Mouse (Mus musculus) limb, embryonic 13.5 days (tissue): Measurements from ENCODE around the gene Clic1. TPM values are rescaled to one million over a fixed set of nuclear protein-coding genes. Genes with fewer than 3 reads are reported as not detected.

Experiments used
- ATAC-seq: fragments of 200-750 bp; cut with Nextera tagmentation; 2 replicates; pipeline ENCODE4 v1.8.0; 2017; ENCODE audit warnings: low read depth, moderate number of reproducible peaks, moderate TSS enrichment; ENCODE audit not compliant: low FRiP score
- H3K27ac ChIP-seq: fragments of 300-500 bp; sonication (generic); 2 replicates; pipeline ENCODE4 v1.5.1; 2015; ENCODE audit warnings: inconsistent platforms, mild to moderate bottlenecking, moderate library complexity
- H3K27me3 ChIP-seq: fragments of 300-500 bp; sonication (generic); 2 replicates; pipeline ENCODE4 v1.6.1; 2015; ENCODE audit warnings: mild to moderate bottlenecking, inconsistent platforms
- H3K36me3 ChIP-seq: fragments of 300-500 bp; sonication (generic); 2 replicates; pipeline ENCODE4 v1.6.1; 2015; ENCODE audit warnings: inconsistent platforms, mild to moderate bottlenecking, moderate library complexity
- H3K4me1 ChIP-seq: fragments of 300-500 bp; sonication (generic); 2 replicates; pipeline ENCODE4 v1.6.1; 2015; ENCODE audit warnings: inconsistent platforms
- H3K4me2 ChIP-seq: fragments of 300-500 bp; sonication (generic); replicated peaks from 2 replicates; pipeline ENCODE4 v1.6.1; 2015; ENCODE audit warnings: inconsistent platforms, mild to moderate bottlenecking, moderate library complexity
- H3K4me3 ChIP-seq: fragments of 300-500 bp; sonication (generic); 2 replicates; pipeline ENCODE4 v1.5.1; 2015; ENCODE audit warnings: moderate library complexity, mild to moderate bottlenecking, inconsistent platforms
- H3K9ac ChIP-seq: fragments of 300-500 bp; sonication (generic); 2 replicates; pipeline ENCODE4 v1.6.1; 2015; ENCODE audit warnings: mild to moderate bottlenecking, inconsistent platforms
- H3K9me3 ChIP-seq: fragments of 300-500 bp; sonication (generic); 2 replicates; pipeline ENCODE4 v1.6.1; 2016; ENCODE audit warnings: inconsistent platforms
- WGBS: fragments of 180-500 bp; shearing (Covaris S2); methylation state at CpG from one replicate; pipeline ENCODE4 v1.1.7; 2015; 5-methylcytosine and 5-hydroxymethylcytosine counted together
- polyA plus RNA-seq: library from polyadenylated mRNA; unstranded; fragments of >200 nt; fragmentation: Nextera tagmentation; extraction: Ambion mirVana; gene quantifications from 2 replicates; pipeline ENCODE4 v1.2.1, GENCODE M21; 2015

The Clic1 gene
- polyA plus RNA-seq, 1 experiment from 2014 or later: 266 TPM

DNA sequence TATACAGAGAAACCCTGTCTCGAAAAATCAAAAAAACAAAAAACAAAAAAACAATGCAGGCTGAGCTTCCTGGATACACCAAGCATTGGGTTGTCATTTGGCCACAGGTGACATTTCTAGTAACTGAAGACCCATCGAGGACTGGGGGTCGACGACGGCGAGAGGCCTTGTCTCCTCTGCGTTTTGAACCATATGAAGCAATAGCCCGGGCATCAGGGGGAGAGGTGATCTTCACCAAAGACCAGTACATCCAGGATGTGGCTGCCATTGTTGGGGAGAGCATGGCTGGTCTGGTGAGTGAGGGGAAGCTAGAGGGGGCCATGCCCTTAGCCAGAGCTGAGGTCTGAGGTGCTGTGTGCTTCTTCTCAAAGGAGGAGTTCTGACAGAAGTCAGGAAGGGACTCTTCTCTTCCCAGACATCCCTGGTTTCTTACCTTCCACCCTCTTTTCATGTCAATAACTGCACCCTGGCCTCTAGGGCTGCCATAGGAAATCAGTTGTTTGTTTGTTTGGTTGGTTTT lies 27.2 kb upstream of the Clic1 start:
- ATAC-seq: no peak
- Histone ChIP-seq H3K9me3 (no peaks in the 10 kb centered on the region), H3K27me3 (no peaks in the 10 kb centered on the region), H3K9ac (no peak overlapping the region; the same call in 1 of the 2 replicates), H3K27ac (no peak overlapping the region), H3K4me3 (no peak overlapping the region), H3K4me1 (peaks cover 28% of the 10 kb centered on the region), H3K36me3 (peaks cover 3% of the 10 kb centered on the region; the same call in 1 of the 2 replicates), H3K4me2 (no peak overlapping the region)
- 95% methylated on average over 8 of the region's 8 CpGs for WGBS

DNA sequence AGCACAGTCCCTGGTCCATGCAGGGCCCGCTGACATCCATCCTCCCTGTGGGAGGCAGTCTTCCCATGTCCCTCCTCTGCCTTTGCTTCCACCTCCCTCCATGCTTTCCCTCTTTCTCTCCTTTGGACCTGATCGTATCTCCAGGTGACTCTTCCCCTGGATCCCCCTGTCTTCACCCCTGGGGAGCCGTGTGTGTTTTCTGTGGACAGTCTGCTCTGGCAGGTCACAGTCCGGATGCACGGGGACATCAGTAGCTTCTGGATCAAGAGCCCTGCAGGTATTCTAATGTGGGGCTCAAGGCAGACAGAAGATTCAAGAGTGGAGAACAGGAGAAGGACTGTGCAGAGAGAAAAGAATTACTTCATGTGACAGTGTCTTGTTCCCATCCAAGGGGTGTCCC lies 26.5 kb upstream of the Clic1 start:
- Histone ChIP-seq H3K4me3 (no peak overlapping the region), H3K27me3 (no peaks in the 10 kb centered on the region), H3K4me2 (no peak overlapping the region), H3K27ac (no peak overlapping the region), H3K9me3 (no peaks in the 10 kb centered on the region), H3K9ac (no peak overlapping the region; the same call in 1 of the 2 replicates), H3K4me1 (peaks cover 33% of the 10 kb centered on the region), H3K36me3 (no peaks in the 10 kb centered on the region)
- WGBS: 84% methylated on average over 5 of the region's 5 CpGs
- ATAC-seq: no peak

DNA sequence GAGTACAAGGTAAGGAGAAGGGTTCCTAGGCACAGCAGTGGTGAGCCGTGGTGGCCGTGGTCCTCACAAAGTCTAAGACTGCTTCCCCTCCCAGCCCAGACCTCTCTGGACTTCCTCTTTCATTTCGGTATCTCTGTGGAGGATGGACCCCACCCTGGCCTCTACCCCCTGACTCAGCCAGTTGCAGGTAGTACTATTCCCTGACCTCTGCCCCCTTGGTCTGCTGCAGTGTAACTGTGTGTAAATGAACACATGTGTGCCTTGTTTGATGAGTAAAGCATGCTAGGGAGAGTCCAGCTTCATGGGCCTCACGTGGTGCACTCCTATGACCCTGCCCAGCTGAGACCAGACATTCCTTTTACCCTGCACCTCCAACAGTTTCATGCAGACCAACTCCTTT lies 26.0 kb upstream of the Clic1 start:
- no peak overlapping the region for H3K4me2 ChIP-seq
- H3K4me3 ChIP-seq: no peak overlapping the region
- H3K9me3 ChIP-seq: no peaks in the 10 kb centered on the region
- peak overlapping the region; percentile 31 for H3K9ac ChIP-seq
- H3K27ac ChIP-seq: no peak overlapping the region
- 67% methylated on average over 4 of the region's 4 CpGs for WGBS
- no peaks in the 10 kb centered on the region for H3K27me3 ChIP-seq
- peaks cover 33% of the 10 kb centered on the region for H3K4me1 ChIP-seq
- H3K36me3 ChIP-seq: no peaks in the 10 kb centered on the region
- no peak for ATAC-seq

DNA sequence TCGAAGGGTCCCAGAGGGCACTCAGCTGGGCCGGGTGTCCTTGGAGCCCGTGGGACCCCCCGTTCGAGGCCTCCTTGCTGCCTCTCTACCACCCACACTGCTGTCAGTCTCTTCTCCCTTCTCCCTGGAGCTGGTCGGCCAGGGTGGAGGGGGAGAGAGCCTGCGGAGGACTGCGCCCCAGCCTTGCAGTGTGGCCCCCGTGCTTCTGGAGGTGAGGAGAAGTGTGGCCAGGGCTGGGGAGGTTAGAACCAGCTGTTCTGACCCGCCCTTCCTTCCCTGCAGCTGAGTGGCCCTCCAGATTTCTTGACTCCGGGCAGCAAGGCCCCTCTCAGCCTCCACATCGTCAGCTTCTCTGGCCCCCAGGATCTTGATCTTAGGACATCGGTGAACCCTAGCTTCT lies 25.5 kb upstream of the Clic1 start:
- Histone ChIP-seq H3K27me3 (no peaks in the 10 kb centered on the region), H3K4me3 (no peak overlapping the region), H3K27ac (no peak overlapping the region), H3K4me1 (peaks cover 33% of the 10 kb centered on the region), H3K9me3 (no peaks in the 10 kb centered on the region), H3K9ac (peak overlapping the region; percentile 31; the same call in 1 of the 2 replicates), H3K4me2 (no peak overlapping the region), H3K36me3 (no peaks in the 10 kb centered on the region)
- 73% methylated on average over 13 of the region's 13 CpGs for WGBS
- no peak for ATAC-seq

DNA sequence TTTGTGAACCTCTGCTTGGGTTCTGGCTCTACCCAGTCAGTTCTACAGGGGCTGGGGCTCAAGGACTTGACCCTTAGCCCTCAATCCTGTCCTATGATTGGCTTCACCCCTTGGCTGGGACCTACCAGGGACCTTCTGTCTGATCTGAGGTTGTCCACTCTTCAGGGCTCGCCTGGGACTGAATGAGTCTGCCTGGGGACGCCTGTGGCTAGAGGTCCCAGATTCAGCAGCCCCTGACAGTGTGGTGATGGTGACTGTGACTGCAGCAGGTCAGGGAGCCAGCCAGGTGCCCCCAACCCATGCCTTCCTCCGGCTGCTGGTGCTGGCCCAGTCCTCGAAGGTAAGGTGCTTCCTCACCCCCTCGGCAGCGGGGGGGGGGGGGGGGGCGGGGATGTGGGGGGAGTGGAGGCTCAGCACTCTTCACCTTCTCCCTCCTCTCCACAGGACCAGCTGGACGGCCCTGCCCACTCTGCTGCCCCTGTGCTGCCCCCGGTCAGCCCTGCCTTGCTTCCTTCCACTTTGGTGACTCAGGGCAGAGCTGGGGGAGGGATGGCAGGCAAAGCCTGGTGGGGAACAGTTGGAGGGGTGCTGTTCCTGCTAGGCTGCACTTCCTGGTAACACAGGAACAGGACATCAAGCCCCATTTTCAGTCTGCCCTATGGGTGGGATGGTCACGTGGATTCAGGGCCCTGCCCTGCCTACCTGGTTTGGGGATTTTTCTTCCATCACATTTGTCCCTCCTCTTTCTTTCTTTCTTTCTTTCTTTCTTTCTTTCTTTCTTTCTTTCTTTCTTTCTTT lies 24.9 kb upstream of the Clic1 start:
- H3K27me3 ChIP-seq: no peaks in the 10 kb centered on the region
- no peaks in the 10 kb centered on the region for H3K9me3 ChIP-seq
- H3K27ac ChIP-seq: no peak overlapping the region
- peak overlapping the region; percentile 31; the same call in 1 of the 2 replicates for H3K9ac ChIP-seq
- peaks cover 36% of the 10 kb centered on the region for H3K4me1 ChIP-seq
- H3K4me2 ChIP-seq: no peak overlapping the region
- H3K4me3 ChIP-seq: no peak overlapping the region
- no peaks in the 10 kb centered on the region for H3K36me3 ChIP-seq
- ATAC-seq: no peak
- WGBS: 60% methylated on average over 7 of the region's 10 CpGs

DNA sequence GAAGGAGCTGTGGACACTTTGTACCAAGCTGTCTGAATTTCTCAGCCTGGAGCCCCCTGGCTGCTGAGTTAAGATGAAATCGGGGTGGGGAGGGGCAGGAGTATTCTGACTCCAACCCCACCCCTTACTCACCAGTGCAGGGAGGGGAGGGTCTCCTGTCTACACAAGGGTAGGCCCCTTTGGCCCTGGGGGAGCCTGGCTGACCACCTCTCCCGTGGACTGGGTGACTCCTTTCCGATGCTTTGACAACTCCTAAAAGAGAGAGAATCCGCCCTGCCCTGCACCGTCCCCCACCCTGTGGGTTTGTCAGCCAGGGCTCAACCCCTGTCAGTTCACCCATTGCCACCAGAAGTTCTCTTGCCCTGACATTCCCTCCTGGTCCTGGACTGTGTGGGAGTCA lies 23.6 kb upstream of the Clic1 start:
- Histone ChIP-seq H3K27ac (peak overlapping the region; percentile 16; the same call in 1 of the 2 replicates), H3K36me3 (no peaks in the 10 kb centered on the region), H3K9me3 (no peaks in the 10 kb centered on the region), H3K4me3 (no peak overlapping the region), H3K27me3 (no peaks in the 10 kb centered on the region), H3K9ac (peak overlapping the region; percentile 35; the same call in 1 of the 2 replicates), H3K4me2 (peak overlapping the region; percentile 23), H3K4me1 (peaks cover 33% of the 10 kb centered on the region)
- WGBS: 85% methylated on average over 5 of the region's 5 CpGs
- no peak for ATAC-seq

DNA sequence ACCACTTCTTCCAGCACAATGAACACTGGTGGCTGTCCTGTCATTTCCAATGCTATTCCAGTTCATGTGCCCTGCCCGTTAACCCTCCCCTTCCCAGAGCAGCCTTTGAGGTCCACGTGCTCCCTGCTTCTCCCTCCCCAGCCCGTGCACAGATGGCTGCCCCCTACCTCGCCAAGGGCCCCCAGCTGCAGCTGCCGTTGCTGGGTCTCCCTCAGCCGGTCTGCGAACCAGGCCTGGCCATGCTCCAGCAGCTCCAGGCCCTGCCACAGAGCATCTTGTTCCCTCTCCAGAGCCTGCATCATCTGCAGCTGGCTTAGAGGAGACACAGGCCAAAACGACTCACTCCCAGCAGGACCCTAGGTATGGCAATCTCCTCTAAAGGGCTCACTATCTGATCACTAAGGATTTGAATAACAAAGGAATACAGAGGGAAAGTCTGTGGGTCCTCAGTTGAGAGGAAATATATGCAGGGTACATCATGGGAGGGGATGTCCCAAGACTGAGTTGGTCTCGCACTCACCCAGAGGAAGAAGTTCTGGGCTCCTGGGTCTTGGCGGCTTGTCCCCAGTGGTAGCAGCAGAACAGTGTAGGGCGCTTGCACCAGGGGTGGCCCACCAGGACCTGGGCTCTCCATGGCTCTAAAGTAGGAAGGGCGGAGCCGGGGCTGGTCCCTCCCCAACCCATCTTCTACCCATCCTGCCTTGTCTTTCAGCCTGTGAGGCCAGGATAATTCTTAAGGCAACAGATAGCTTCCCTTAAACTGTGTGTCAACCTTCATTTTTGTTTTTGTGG lies 22.3 kb upstream of the Clic1 start, which contains the start of gene Sapcd1:
Gene Sapcd1 (minus strand): TSS at position 740 of the 792 bp plus-strand sequence.
- H3K4me1 ChIP-seq: peaks cover 27% of the 10 kb centered on the region
- H3K4me2 ChIP-seq: peak within 1 kb of the TSS; percentile 48
- H3K27ac ChIP-seq: peak within 1 kb of the TSS; percentile 74
- peak; percentile 66 for ATAC-seq
- 32% methylated on average over 13 of the region's 13 CpGs for WGBS
- H3K4me3 ChIP-seq: peak within 1 kb of the TSS; percentile 13
- H3K27me3 ChIP-seq: no peaks in the 10 kb centered on the region
- H3K36me3 ChIP-seq: no peaks in the 10 kb centered on the region
- H3K9ac ChIP-seq: peak within 1 kb of the TSS; percentile 50; the same call in 1 of the 2 replicates
- no peaks in the 10 kb centered on the region for H3K9me3 ChIP-seq

DNA sequence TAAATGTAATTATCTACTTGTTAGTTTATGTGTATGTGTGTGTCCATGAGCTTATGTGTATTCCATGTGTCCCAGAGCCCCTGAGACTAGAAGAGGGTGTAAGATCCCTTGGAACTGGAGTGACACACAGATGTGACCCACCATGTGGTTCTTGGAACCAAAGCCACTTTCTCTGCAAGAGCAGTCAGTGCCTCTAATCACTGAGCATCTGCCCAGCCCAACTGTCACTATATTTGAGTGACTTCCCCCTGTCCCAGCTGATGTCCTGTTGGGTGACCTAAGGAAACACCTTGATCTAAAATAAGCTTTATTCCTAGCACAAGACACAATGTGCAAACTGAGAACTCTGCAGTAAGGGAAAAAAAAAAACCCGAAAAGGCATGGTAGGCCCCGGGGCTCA lies 21.5 kb upstream of the Clic1 start:
- Histone ChIP-seq H3K27me3 (no peaks in the 10 kb centered on the region), H3K27ac (no peak overlapping the region; the same call in 1 of the 2 replicates), H3K4me3 (no peak overlapping the region), H3K9me3 (no peaks in the 10 kb centered on the region), H3K4me1 (peaks cover 27% of the 10 kb centered on the region), H3K36me3 (no peaks in the 10 kb centered on the region), H3K9ac (no peak overlapping the region), H3K4me2 (no peak overlapping the region)
- WGBS: 80% methylated on average over 2 of the region's 2 CpGs
- no peak for ATAC-seq

DNA sequence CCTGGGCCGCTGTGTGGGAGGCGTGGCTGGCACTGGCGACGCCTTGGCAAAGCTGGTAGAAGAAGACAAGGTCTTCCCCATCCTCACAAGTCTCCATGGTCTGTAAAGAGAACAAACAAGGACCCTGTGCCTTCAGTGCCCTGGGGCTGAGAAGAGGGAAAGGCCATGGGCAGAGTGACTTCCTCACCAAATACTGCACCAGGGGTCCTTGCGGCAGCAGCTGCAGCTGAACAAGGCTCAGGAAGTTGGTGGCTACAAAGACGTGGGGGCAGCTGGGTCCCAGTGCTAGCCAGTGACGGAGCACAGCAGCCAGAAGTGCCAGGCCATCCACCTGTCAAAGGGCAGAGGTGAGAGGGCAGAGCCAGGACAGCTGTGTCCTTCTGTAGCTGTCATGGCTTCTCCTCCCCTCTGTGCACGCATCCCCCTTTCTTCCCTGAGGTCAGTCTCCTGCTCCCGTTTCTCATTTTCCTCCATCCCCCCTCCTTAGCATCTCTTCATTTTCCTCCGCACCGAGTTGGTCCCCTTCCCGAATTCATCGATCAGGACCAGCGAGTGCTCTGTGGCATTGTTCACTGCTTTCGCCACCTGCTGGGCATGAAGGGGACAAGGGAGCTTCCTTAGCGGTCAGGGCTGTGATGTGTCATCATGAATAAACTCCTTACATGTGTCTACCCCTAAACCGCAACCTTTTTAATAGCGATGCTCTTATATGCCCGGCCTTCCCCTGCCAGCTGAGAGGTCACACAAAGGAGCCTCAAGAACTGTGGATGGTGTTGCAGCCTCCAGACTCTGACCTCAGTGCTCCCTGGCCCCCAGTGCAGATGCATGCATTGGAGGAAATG lies 19.9 kb upstream of the Clic1 start:
- H3K4me3 ChIP-seq: no peak overlapping the region
- H3K9ac ChIP-seq: 0 out of 2 replicates have a peak overlapping the region, but pooled peaks have one; percentile 31
- no peak for ATAC-seq
- H3K4me1 ChIP-seq: peaks cover 27% of the 10 kb centered on the region
- no peaks in the 10 kb centered on the region for H3K36me3 ChIP-seq
- WGBS: 35% methylated on average over 19 of the region's 19 CpGs
- no peak overlapping the region for H3K27ac ChIP-seq
- H3K9me3 ChIP-seq: no peaks in the 10 kb centered on the region
- H3K27me3 ChIP-seq: no peaks in the 10 kb centered on the region
- H3K4me2 ChIP-seq: no peak overlapping the region

DNA sequence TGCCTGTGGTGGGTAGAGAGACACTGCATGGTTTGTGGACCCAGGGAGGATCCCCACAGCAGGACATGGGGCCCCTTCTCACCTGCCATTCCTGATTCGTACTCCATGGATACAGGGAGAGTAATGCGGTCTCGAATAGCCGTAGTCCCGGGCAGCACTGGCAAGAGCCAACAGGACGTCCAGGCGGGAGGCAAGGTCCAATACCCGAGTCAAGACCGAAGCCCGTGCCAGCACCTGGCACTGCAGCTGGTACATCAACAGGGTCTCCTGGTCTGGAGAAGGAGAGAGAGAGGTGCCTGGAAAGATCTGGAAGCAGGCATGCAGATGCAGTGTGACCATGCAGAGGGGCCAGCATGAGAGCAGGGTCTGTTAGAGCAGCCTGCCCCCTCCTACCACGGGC lies 18.5 kb upstream of the Clic1 start:
- peaks cover 21% of the 10 kb centered on the region for H3K4me1 ChIP-seq
- H3K27me3 ChIP-seq: no peaks in the 10 kb centered on the region
- H3K36me3 ChIP-seq: no peaks in the 10 kb centered on the region
- no peak overlapping the region for H3K27ac ChIP-seq
- H3K9me3 ChIP-seq: no peaks in the 10 kb centered on the region
- 88% methylated on average over 11 of the region's 11 CpGs for WGBS
- no peak overlapping the region for H3K9ac ChIP-seq
- no peak overlapping the region for H3K4me2 ChIP-seq
- no peak for ATAC-seq
- H3K4me3 ChIP-seq: no peak overlapping the region

DNA sequence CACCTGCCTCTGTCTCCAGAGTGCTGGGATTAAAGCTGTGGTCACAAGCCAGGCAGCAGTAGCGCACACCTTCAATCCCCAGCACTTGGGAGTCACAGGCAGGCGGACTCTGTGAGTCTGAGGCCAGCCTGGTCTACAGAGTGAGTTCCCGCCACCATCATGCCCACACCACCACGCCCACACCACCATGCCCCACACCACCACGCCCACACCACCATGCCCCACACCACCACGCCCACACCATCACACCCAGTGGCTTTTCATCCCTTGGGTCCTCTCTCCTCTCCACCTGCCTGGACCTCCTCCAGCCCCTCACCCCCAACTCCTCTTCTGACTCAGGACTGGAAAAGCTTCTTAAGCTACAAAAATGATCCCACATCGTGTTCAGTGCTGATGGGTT lies 17.9 kb upstream of the Clic1 start:
- peaks cover 16% of the 10 kb centered on the region for H3K4me1 ChIP-seq
- no peaks in the 10 kb centered on the region for H3K36me3 ChIP-seq
- no peak for ATAC-seq
- no peak overlapping the region for H3K4me3 ChIP-seq
- H3K27ac ChIP-seq: no peak overlapping the region
- no peaks in the 10 kb centered on the region for H3K27me3 ChIP-seq
- H3K9ac ChIP-seq: no peak overlapping the region
- no peaks in the 10 kb centered on the region for H3K9me3 ChIP-seq
- 72% methylated on average over 7 of the region's 7 CpGs for WGBS
- no peak overlapping the region for H3K4me2 ChIP-seq
